Mouse (Mus musculus): Measurements from ENCODE around the gene Atp5e.

GRCm38 (mm10) chr2:174470786-174471405, 7.0 kb upstream of the Atp5e start:
- TF ChIP-seq POLR2A (IDR thresholded peaks at IDR 0.05; ENCODE audit: insufficient read depth, low read depth, low read length) (no peak), CTCF (IDR thresholded peaks at IDR 0.05; ENCODE audit: insufficient read depth, low read depth, low read length) (no peak)

Measured in olfactory bulb, adult 2 months (tissue).